Mouse (Mus musculus): Measurements from ENCODE around the gene Fam181a. TPM values are rescaled to one million over a fixed set of nuclear protein-coding genes. Genes with fewer than 3 reads are reported as not detected.

Fam181a gene
- polyA plus RNA-seq, 1 experiment from 2014 or later = 5.6 TPM

GRCm38 (mm10) chr12:103327107-103327506 lies 16.3 kb downstream of the Fam181a start:
- no peaks in the 10 kb centered on the region for H3K9me3 ChIP-seq (ENCODE audit: control insufficient read depth, low read length)
- H3K27me3 ChIP-seq (replicated peaks; ENCODE audit: control insufficient read depth, insufficient read depth, low read length) = peaks cover 9% of the 10 kb centered on the region
- no peak overlapping the region for H3K27ac ChIP-seq (ENCODE audit: low read depth, low read length)
- 18% methylated on average over 7 of the region's 7 CpGs for WGBS
- ATAC-seq = no peak
- no peak overlapping the region for H3K4me2 ChIP-seq (ENCODE audit: low read length)
- H3K4me3 ChIP-seq (ENCODE audit: low read length) = no peak overlapping the region
- H3K9ac ChIP-seq (ENCODE audit: low read depth, low read length) = no peak overlapping the region
- H3K4me1 ChIP-seq (ENCODE audit: control insufficient read depth, insufficient read depth, low read depth, low read length) = peaks cover 7% of the 10 kb centered on the region; the same call in 1 of the 2 replicates
- no peaks in the 10 kb centered on the region for H3K36me3 ChIP-seq (ENCODE audit: control insufficient read depth, insufficient read depth, low read length)

- Histone ChIP-seq H3K9ac (ENCODE audit: low read depth, low read length) (no peak overlapping the region), H3K9me3 (ENCODE audit: control insufficient read depth, low read length) (no peaks in the 10 kb centered on the region), H3K36me3 (ENCODE audit: control insufficient read depth, insufficient read depth, low read length) (no peaks in the 10 kb centered on the region), H3K4me3 (ENCODE audit: low read length) (no peak overlapping the region), H3K4me1 (ENCODE audit: control insufficient read depth, insufficient read depth, low read depth, low read length) (peaks cover 7% of the 10 kb centered on the region; the same call in 1 of the 2 replicates), H3K27me3 (replicated peaks; ENCODE audit: control insufficient read depth, insufficient read depth, low read length) (peaks cover 9% of the 10 kb centered on the region), H3K4me2 (ENCODE audit: low read length) (no peak overlapping the region), H3K27ac (ENCODE audit: low read depth, low read length) (no peak overlapping the region)
- 67% methylated on average over 7 of the region's 7 CpGs for WGBS
- ATAC-seq = no peak
Observed at GRCm38 (mm10) chr12:103328448-103329191, 17.8 kb downstream of the Fam181a start.

GRCm38 (mm10) chr12:103331491-103331890 lies 20.7 kb downstream of the Fam181a start:
- H3K4me3 ChIP-seq (ENCODE audit: low read length) = no peak overlapping the region
- no peak overlapping the region for H3K4me2 ChIP-seq (ENCODE audit: low read length)
- 73% methylated on average over 4 of the region's 4 CpGs for WGBS
- ATAC-seq = no peak
- no peaks in the 10 kb centered on the region for H3K36me3 ChIP-seq (ENCODE audit: control insufficient read depth, insufficient read depth, low read length)
- no peaks in the 10 kb centered on the region for H3K4me1 ChIP-seq (ENCODE audit: control insufficient read depth, insufficient read depth, low read depth, low read length)
- H3K9me3 ChIP-seq (ENCODE audit: control insufficient read depth, low read length) = no peaks in the 10 kb centered on the region
- peaks cover 3% of the 10 kb centered on the region; the same call in 1 of the 2 replicates for H3K27me3 ChIP-seq (replicated peaks; ENCODE audit: control insufficient read depth, insufficient read depth, low read length)
- H3K27ac ChIP-seq (ENCODE audit: low read depth, low read length) = no peak overlapping the region
- H3K9ac ChIP-seq (ENCODE audit: low read depth, low read length) = no peak overlapping the region

- no peaks in the 10 kb centered on the region for H3K4me1 ChIP-seq (ENCODE audit: control insufficient read depth, insufficient read depth, low read depth, low read length)
- 91% methylated on average over 2 of the region's 2 CpGs for WGBS
- H3K27me3 ChIP-seq (replicated peaks; ENCODE audit: control insufficient read depth, insufficient read depth, low read length) = peaks cover 3% of the 10 kb centered on the region; the same call in 1 of the 2 replicates
- no peak overlapping the region for H3K4me3 ChIP-seq (ENCODE audit: low read length)
- H3K9ac ChIP-seq (ENCODE audit: low read depth, low read length) = no peak overlapping the region
- ATAC-seq = no peak
- no peaks in the 10 kb centered on the region for H3K36me3 ChIP-seq (ENCODE audit: control insufficient read depth, insufficient read depth, low read length)
- H3K9me3 ChIP-seq (ENCODE audit: control insufficient read depth, low read length) = no peaks in the 10 kb centered on the region
- H3K4me2 ChIP-seq (ENCODE audit: low read length) = no peak overlapping the region
- H3K27ac ChIP-seq (ENCODE audit: low read depth, low read length) = no peak overlapping the region
Observed at GRCm38 (mm10) chr12:103332879-103333278, 22.1 kb downstream of the Fam181a start.

GRCm38 (mm10) chr12:103333426-103333825 lies 22.7 kb downstream of the Fam181a start:
- no peaks in the 10 kb centered on the region for H3K9me3 ChIP-seq (ENCODE audit: control insufficient read depth, low read length)
- H3K9ac ChIP-seq (ENCODE audit: low read depth, low read length) = no peak overlapping the region
- ATAC-seq = no peak
- no peaks in the 10 kb centered on the region for H3K4me1 ChIP-seq (ENCODE audit: control insufficient read depth, insufficient read depth, low read depth, low read length)
- peaks cover 3% of the 10 kb centered on the region; the same call in 1 of the 2 replicates for H3K27me3 ChIP-seq (replicated peaks; ENCODE audit: control insufficient read depth, insufficient read depth, low read length)
- H3K36me3 ChIP-seq (ENCODE audit: control insufficient read depth, insufficient read depth, low read length) = no peaks in the 10 kb centered on the region
- no peak overlapping the region for H3K27ac ChIP-seq (ENCODE audit: low read depth, low read length)
- H3K4me3 ChIP-seq (ENCODE audit: low read length) = no peak overlapping the region
- WGBS = 95% methylated on average over 15 of the region's 15 CpGs
- H3K4me2 ChIP-seq (ENCODE audit: low read length) = no peak overlapping the region

GRCm38 (mm10) chr12:103336766-103337165 lies 26.0 kb downstream of the Fam181a start:
- H3K4me2 ChIP-seq (ENCODE audit: low read length) = no peak overlapping the region
- no peak for ATAC-seq
- H3K27ac ChIP-seq (ENCODE audit: low read depth, low read length) = no peak overlapping the region
- H3K9me3 ChIP-seq (ENCODE audit: control insufficient read depth, low read length) = no peaks in the 10 kb centered on the region
- no peaks in the 10 kb centered on the region for H3K4me1 ChIP-seq (ENCODE audit: control insufficient read depth, insufficient read depth, low read depth, low read length)
- no peaks in the 10 kb centered on the region for H3K27me3 ChIP-seq (replicated peaks; ENCODE audit: control insufficient read depth, insufficient read depth, low read length)
- H3K36me3 ChIP-seq (ENCODE audit: control insufficient read depth, insufficient read depth, low read length) = no peaks in the 10 kb centered on the region
- H3K4me3 ChIP-seq (ENCODE audit: low read length) = no peak overlapping the region
- WGBS = 79% methylated on average over 3 of the region's 3 CpGs
- no peak overlapping the region for H3K9ac ChIP-seq (ENCODE audit: low read depth, low read length)

GRCm38 (mm10) chr12:103338162-103338798 lies 27.5 kb downstream of the Fam181a start:
- Histone ChIP-seq H3K4me2 (ENCODE audit: low read length) (no peak overlapping the region), H3K27me3 (replicated peaks; ENCODE audit: control insufficient read depth, insufficient read depth, low read length) (no peaks in the 10 kb centered on the region), H3K27ac (ENCODE audit: low read depth, low read length) (no peak overlapping the region), H3K4me1 (ENCODE audit: control insufficient read depth, insufficient read depth, low read depth, low read length) (no peaks in the 10 kb centered on the region), H3K9ac (ENCODE audit: low read depth, low read length) (no peak overlapping the region), H3K4me3 (ENCODE audit: low read length) (no peak overlapping the region), H3K9me3 (ENCODE audit: control insufficient read depth, low read length) (no peaks in the 10 kb centered on the region), H3K36me3 (ENCODE audit: control insufficient read depth, insufficient read depth, low read length) (no peaks in the 10 kb centered on the region)
- no peak for ATAC-seq
- WGBS = 72% methylated on average over 14 of the region's 14 CpGs

- Histone ChIP-seq H3K9me3 (ENCODE audit: control insufficient read depth, low read length) (no peaks in the 10 kb centered on the region), H3K27ac (ENCODE audit: low read depth, low read length) (no peak overlapping the region), H3K27me3 (replicated peaks; ENCODE audit: control insufficient read depth, insufficient read depth, low read length) (no peaks in the 10 kb centered on the region), H3K4me1 (ENCODE audit: control insufficient read depth, insufficient read depth, low read depth, low read length) (no peaks in the 10 kb centered on the region), H3K9ac (ENCODE audit: low read depth, low read length) (no peak overlapping the region), H3K36me3 (ENCODE audit: control insufficient read depth, insufficient read depth, low read length) (no peaks in the 10 kb centered on the region), H3K4me3 (ENCODE audit: low read length) (no peak overlapping the region), H3K4me2 (ENCODE audit: low read length) (no peak overlapping the region)
- no peak for ATAC-seq
- WGBS = 96% methylated on average over 5 of the region's 5 CpGs
Observed at GRCm38 (mm10) chr12:103341212-103341611, 30.4 kb downstream of the Fam181a start.

GRCm38 (mm10) chr12:103343456-103343855 lies 32.7 kb downstream of the Fam181a start:
- WGBS = 83% methylated on average over 8 of the region's 8 CpGs
- Histone ChIP-seq H3K4me3 (ENCODE audit: low read length) (no peak overlapping the region), H3K9me3 (ENCODE audit: control insufficient read depth, low read length) (no peaks in the 10 kb centered on the region), H3K27me3 (replicated peaks; ENCODE audit: control insufficient read depth, insufficient read depth, low read length) (no peaks in the 10 kb centered on the region), H3K27ac (ENCODE audit: low read depth, low read length) (no peak overlapping the region), H3K9ac (ENCODE audit: low read depth, low read length) (no peak overlapping the region), H3K4me1 (ENCODE audit: control insufficient read depth, insufficient read depth, low read depth, low read length) (no peaks in the 10 kb centered on the region), H3K36me3 (ENCODE audit: control insufficient read depth, insufficient read depth, low read length) (no peaks in the 10 kb centered on the region), H3K4me2 (ENCODE audit: low read length) (no peak overlapping the region)
- no peak for ATAC-seq
